Mouse (Mus musculus) hindbrain, embryonic 16.5 days (tissue): ENCODE measurements around the gene Pnpla6. TPM values are rescaled to one million over a fixed set of nuclear protein-coding genes. Genes with fewer than 3 reads are reported as not detected.

Experiments
- ATAC-seq: fragments of 200-750 bp; cut with Nextera tagmentation; 2 replicates; pipeline ENCODE4 v1.8.0; 2017; ENCODE audit warnings: moderate TSS enrichment, moderate library complexity
- H3K27ac ChIP-seq: fragments of 300-500 bp; sonication (generic); 2 replicates; pipeline ENCODE4 v1.5.1; 2014; ENCODE audit warnings: low read depth, mild to moderate bottlenecking, control low read depth, low read length, moderate library complexity
- H3K27me3 ChIP-seq: fragments of 300-500 bp; sonication (generic); replicated peaks from 2 replicates; pipeline ENCODE4 v1.6.1; 2014; ENCODE audit warnings: low read length; ENCODE audit not compliant: control insufficient read depth, insufficient read depth
- H3K36me3 ChIP-seq: fragments of 300-500 bp; sonication (generic); 2 replicates; pipeline ENCODE4 v1.6.1; 2014; ENCODE audit warnings: mild to moderate bottlenecking, low read length, moderate library complexity, mixed read lengths; ENCODE audit not compliant: control insufficient read depth, insufficient read depth
- H3K4me1 ChIP-seq: fragments of 300-500 bp; sonication (generic); 2 replicates; pipeline ENCODE4 v1.6.1; 2014; ENCODE audit warnings: low read depth, low read length; ENCODE audit not compliant: control insufficient read depth, insufficient read depth
- H3K4me2 ChIP-seq: fragments of 300-500 bp; sonication (generic); 2 replicates; pipeline ENCODE4 v1.6.1; 2014; ENCODE audit warnings: mild to moderate bottlenecking, low read length, control low read depth, moderate library complexity
- H3K4me3 ChIP-seq: fragments of 300-500 bp; sonication (generic); 2 replicates; pipeline ENCODE4 v1.5.1; 2014; ENCODE audit warnings: mild to moderate bottlenecking, low read length, control low read depth, moderate library complexity
- H3K9ac ChIP-seq: fragments of 300-500 bp; sonication (generic); 2 replicates; pipeline ENCODE4 v1.6.1; 2014; ENCODE audit warnings: low read depth, mild to moderate bottlenecking, control low read depth, low read length, moderate library complexity
- H3K9me3 ChIP-seq: fragments of 300-500 bp; sonication (generic); 2 replicates; pipeline ENCODE4 v1.6.1; 2014; ENCODE audit warnings: mild to moderate bottlenecking, low read length, moderate library complexity; ENCODE audit not compliant: control insufficient read depth
- WGBS: fragments of 180-500 bp; shearing (Covaris S2); extraction: QIAGEN DNeasy Blood & Tissue Kit; methylation state at CpG from one replicate; pipeline ENCODE4 v1.1.7; 2014; 5-methylcytosine and 5-hydroxymethylcytosine counted together
- polyA plus RNA-seq: library from polyadenylated mRNA; unstranded; fragments of >200 nt; fragmentation: Nextera tagmentation; extraction: Ambion mirVana; gene quantifications from 2 replicates; pipeline ENCODE4 v1.2.1, GENCODE M21; 2015

Gene Pnpla6
- polyA plus RNA-seq, 1 experiment from 2014 or later: 43.1 TPM

GRCm38 (mm10) chr8:3499751-3500150 lies 15.4 kb upstream of the Pnpla6 start:
- ATAC-seq: no peak; the same call in 1 of the 2 replicates

GRCm38 (mm10) chr8:3500235-3501090 lies 14.7 kb upstream of the Pnpla6 start, which contains the start of gene Mcoln1:
Gene Mcoln1 (plus strand): TSS chr8:3500457.
- 0% methylated on average over 69 of the region's 70 CpGs for WGBS
- peak within 1 kb of the TSS; percentile 91 for H3K4me3 ChIP-seq
- H3K9ac ChIP-seq: peak within 1 kb of the TSS; percentile 89
- peak; percentile 91 for ATAC-seq
- peaks cover 19% of the 10 kb centered on the region for H3K4me1 ChIP-seq
- no peaks in the 10 kb centered on the region for H3K27me3 ChIP-seq
- peak within 1 kb of the TSS; percentile 90 for H3K27ac ChIP-seq
- H3K36me3 ChIP-seq: peaks cover 18% of the 10 kb centered on the region
- peak within 1 kb of the TSS; percentile 90 for H3K4me2 ChIP-seq
- peaks cover 2% of the 10 kb centered on the region; the same call in 1 of the 2 replicates for H3K9me3 ChIP-seq

More at GRCm38 (mm10) chr8:3499751-3500150, 15.4 kb upstream of the Pnpla6 start:
- H3K9ac ChIP-seq: peak overlapping the region; percentile 89
- peak overlapping the region; percentile 90 for H3K4me2 ChIP-seq
- peaks cover 19% of the 10 kb centered on the region for H3K4me1 ChIP-seq
- H3K9me3 ChIP-seq: peaks cover 2% of the 10 kb centered on the region; the same call in 1 of the 2 replicates
- H3K27ac ChIP-seq: peak overlapping the region; percentile 90
- H3K27me3 ChIP-seq: no peaks in the 10 kb centered on the region
- H3K4me3 ChIP-seq: peak overlapping the region; percentile 91
- peaks cover 19% of the 10 kb centered on the region for H3K36me3 ChIP-seq
- whole genome bisulfite sequencing: 8% methylated on average over 8 of the region's 8 CpGs

GRCm38 (mm10) chr8:3502217-3502616 lies 13.0 kb upstream of the Pnpla6 start:
- Histone ChIP-seq H3K27me3 (no peaks in the 10 kb centered on the region), H3K4me1 (peaks cover 19% of the 10 kb centered on the region), H3K9me3 (no peaks in the 10 kb centered on the region), H3K4me3 (no peak overlapping the region), H3K4me2 (no peak overlapping the region), H3K9ac (no peak overlapping the region), H3K36me3 (peaks cover 7% of the 10 kb centered on the region), H3K27ac (no peak overlapping the region)
- no peak for ATAC-seq
- 81% methylated on average over 4 of the region's 4 CpGs for WGBS

GRCm38 (mm10) chr8:3507979-3508754 lies 7.0 kb upstream of the Pnpla6 start:
- Histone ChIP-seq H3K4me3 (no peak overlapping the region), H3K27me3 (no peaks in the 10 kb centered on the region), H3K4me2 (no peak overlapping the region), H3K9me3 (no peaks in the 10 kb centered on the region), H3K4me1 (no peaks in the 10 kb centered on the region), H3K36me3 (peaks cover 34% of the 10 kb centered on the region), H3K9ac (no peak overlapping the region), H3K27ac (no peak overlapping the region)
- ATAC-seq: no peak
- 95% methylated on average over 6 of the region's 6 CpGs for WGBS

GRCm38 (mm10) chr8:3514681-3515247 lies 420 bp upstream of the Pnpla6 start:
- peak overlapping the region; percentile 75 for H3K27ac ChIP-seq
- peak overlapping the region; percentile 86 for H3K4me2 ChIP-seq
- no peaks in the 10 kb centered on the region for H3K27me3 ChIP-seq
- no peak; the same call in 1 of the 2 replicates for ATAC-seq
- H3K36me3 ChIP-seq: peaks cover 19% of the 10 kb centered on the region
- H3K9ac ChIP-seq: peak overlapping the region; percentile 71
- no peaks in the 10 kb centered on the region for H3K9me3 ChIP-seq
- peak overlapping the region; percentile 55 for H3K4me3 ChIP-seq
- H3K4me1 ChIP-seq: peaks cover 12% of the 10 kb centered on the region
- WGBS: 39% methylated on average over 13 of the region's 13 CpGs

- no peaks in the 10 kb centered on the region for H3K27me3 ChIP-seq
- WGBS: under 1% methylated on average over 25 of the region's 25 CpGs
- peak overlapping the region; percentile 75 for H3K27ac ChIP-seq
- H3K4me2 ChIP-seq: peak overlapping the region; percentile 86
- peak; percentile 3; the same call in 1 of the 2 replicates for ATAC-seq
- H3K4me1 ChIP-seq: peaks cover 12% of the 10 kb centered on the region
- peak overlapping the region; percentile 71 for H3K9ac ChIP-seq
- peaks cover 16% of the 10 kb centered on the region for H3K36me3 ChIP-seq
- H3K9me3 ChIP-seq: no peaks in the 10 kb centered on the region
- H3K4me3 ChIP-seq: peak overlapping the region; percentile 55
Measured at GRCm38 (mm10) chr8:3515771-3516417, 710 bp downstream of the Pnpla6 start.

GRCm38 (mm10) chr8:3516450-3517116 lies 1.4 kb downstream of the Pnpla6 start:
- Histone ChIP-seq H3K9me3 (no peaks in the 10 kb centered on the region), H3K4me2 (peak overlapping the region; percentile 86), H3K27ac (peak overlapping the region; percentile 75), H3K4me1 (peaks cover 12% of the 10 kb centered on the region), H3K4me3 (peak overlapping the region; percentile 55), H3K27me3 (no peaks in the 10 kb centered on the region), H3K36me3 (peaks cover 13% of the 10 kb centered on the region), H3K9ac (peak overlapping the region; percentile 71)
- under 1% methylated on average over 36 of the region's 36 CpGs for WGBS
- ATAC-seq: peak; percentile 92

- Histone ChIP-seq H3K9ac (peak overlapping the region; percentile 71), H3K4me1 (peaks cover 12% of the 10 kb centered on the region), H3K36me3 (peaks cover 13% of the 10 kb centered on the region), H3K27ac (peak overlapping the region; percentile 75), H3K4me3 (peak overlapping the region; percentile 55), H3K27me3 (no peaks in the 10 kb centered on the region), H3K4me2 (peak overlapping the region; percentile 86), H3K9me3 (no peaks in the 10 kb centered on the region)
- WGBS: 9% methylated on average over 13 of the region's 16 CpGs
- ATAC-seq: no peak; the same call in 1 of the 2 replicates
Measured at GRCm38 (mm10) chr8:3517117-3517495, 1.9 kb downstream of the Pnpla6 start.
